Mouse (Mus musculus) hematopoietic stem cell, adult 5-6 weeks (primary cell): ENCODE measurements at regions not wholly inside any gene's neighbourhood (a gene's known extent, or its start where the extent isn't known, plus 50 kb on each side); places are given as distances from the start of the nearest gene placed in this dataset.

Experiments used
- ATAC-seq, 2 experiments: fragments of 125-278 bp in 1 of 2; replicated peaks in 1 of 2; 2 replicates each; pipeline ENCODE4 v1.8.0; 2016 to 2017; ENCODE audit warnings: inconsistent platforms in 2 of 2, mild to moderate bottlenecking in 2 of 2, moderate number of reproducible peaks in 2 of 2, low read depth in 1 of 2, moderate TSS enrichment in 1 of 2; ENCODE audit not compliant: low FRiP score in 2 of 2, poor library complexity in 2 of 2, severe bottlenecking in 2 of 2, insufficient read depth in 1 of 2, low TSS enrichment in 1 of 2

DNA sequence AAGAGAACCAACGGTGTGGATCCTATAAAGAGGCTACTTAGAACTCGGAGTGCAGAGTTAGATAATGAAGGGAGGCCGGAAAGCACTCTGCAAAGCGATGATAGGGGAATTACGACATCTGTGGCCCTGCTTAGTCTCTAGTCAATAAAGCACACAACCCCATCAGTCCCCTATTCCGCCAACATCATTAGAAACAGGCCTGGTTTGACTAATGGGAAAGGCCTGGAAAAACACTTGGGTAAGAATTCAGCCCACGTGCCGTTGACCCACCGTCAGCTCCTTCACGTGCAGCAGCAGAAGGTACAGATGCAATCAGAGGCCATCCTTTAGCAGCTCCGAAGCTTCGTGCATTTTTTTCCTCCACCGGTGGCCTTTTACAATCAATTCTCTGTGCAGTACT lies 423.5 kb downstream of the Nedd1 start:
- no peak for ATAC-seq

DNA sequence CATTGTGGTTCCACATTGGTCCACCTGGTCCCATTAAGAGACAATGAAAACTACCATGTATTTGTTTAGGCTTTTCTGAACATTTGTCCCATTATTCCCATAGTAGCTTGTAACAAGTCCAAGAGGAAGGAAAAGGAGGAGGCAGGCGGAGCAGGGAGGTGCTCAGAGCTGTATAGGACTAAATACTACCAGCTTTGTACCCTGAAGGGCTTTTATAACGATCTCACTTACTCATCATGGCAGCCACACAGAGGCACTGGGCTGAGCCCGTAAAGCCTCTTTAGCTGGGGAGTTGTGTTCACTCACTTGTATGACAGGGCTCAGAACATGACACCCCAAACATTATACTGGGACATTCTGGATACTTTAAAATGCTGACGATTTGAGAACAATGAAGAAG lies 425.4 kb downstream of the Nedd1 start:
- no peak for ATAC-seq

GRCm38 (mm10) chr10:92296303-92296702 lies 425.9 kb downstream of the Nedd1 start:
- no peak for ATAC-seq

- no peak for ATAC-seq
Observed at GRCm38 (mm10) chr10:92293261-92293660, 429.0 kb downstream of the Nedd1 start.

DNA sequence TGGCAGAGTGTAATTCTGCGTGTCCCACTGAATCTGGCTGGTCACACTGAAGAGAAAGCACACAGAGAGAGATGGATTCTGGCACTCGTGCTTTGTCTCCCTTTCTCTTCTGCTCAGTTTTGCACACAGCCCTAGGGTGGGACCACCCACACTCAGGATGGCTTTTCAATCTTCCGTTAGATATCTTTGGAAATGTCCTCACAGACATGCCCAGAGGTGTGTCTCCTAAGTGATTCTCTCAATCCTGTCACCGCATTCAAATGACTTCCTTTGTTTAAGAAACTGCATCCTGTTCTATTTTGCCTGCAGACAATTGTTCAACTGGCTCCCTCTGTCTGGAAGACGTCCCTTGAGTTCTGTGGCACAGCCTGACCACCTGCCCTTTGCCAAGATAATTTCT lies 433.0 kb downstream of the Nedd1 start:
- ATAC-seq = no peak

GRCm38 (mm10) chr10:92284231-92284630 lies 438.0 kb downstream of the Nedd1 start:
- ATAC-seq = no peak

DNA sequence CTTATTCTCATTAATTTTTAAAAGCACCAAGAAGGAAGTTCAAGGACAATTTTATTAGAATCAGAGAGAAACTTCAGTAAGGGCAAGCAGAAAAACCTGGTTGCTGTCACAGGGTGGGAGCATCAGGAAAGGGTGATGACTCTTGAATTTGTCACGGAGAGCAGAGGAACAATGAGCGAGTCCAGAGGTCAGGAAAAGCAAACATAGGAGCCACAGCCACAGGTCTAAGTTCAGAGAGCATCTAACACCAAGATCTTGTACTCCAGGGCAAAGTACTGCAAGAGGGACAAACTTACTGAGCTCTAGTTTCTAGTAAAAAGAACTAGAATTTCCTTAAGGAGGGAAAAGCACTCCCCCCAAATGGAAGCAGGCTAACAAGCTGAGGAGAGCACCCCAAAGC lies 444.2 kb downstream of the Nedd1 start:
- no peak for ATAC-seq

DNA sequence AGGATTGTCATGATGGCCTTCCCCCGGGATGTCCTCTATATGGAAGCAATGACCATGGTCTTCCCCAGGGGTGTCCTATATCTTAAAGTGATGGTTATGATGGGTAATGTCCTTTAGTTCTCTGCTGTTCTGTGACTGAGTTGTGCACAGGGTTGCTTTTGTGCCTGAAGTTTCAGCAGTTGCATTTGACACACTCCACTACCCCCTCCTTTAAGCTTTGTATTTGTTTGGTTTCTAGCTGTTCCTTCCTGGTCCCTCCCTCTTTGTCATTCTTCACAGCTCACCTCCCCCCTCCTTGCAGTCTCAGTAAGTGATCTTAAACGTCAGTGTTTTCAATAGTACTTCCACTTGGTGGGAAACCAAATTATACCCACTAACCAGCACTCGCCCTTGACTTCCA lies 464.4 kb downstream of the Nedd1 start:
- ATAC-seq = no peak

DNA sequence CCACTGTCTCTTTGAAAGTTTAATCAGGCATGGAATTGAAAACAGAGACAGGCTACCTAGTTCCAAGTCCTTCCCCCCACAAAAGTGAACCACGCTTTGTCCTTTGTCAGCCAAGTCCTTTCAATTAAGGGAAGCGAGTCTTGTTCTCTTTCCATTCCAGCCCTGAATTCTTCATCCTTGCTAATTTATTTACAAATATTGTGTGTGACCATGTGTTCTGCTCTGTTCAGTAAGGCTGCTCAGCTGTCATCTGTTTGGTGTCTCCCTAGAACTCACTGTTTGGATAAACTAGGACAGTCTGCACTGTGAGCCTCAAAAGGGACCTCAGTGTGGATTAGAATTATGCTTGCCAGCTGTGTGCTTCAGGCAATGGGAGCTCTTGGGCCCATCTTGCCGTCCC lies 473.6 kb downstream of the Nedd1 start:
- ATAC-seq = no peak

DNA sequence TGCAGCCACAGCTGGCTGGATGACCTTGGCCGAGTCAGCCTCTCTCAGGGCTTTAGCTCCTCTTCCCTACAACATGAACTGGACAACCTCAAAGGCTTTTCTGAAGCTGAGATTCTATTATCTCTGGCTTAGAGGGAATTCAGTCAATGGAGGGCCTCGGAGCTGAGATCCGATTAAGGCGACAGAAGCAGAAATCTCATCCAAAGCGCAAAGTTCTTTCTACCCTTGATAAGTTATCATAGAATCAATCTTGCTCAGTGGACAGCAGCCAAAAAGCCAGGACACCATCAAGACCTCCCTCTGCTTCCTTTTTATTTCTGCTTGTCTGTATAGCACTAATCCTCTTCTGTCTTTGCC lies 474.8 kb downstream of the Nedd1 start:
- no peak for ATAC-seq

DNA sequence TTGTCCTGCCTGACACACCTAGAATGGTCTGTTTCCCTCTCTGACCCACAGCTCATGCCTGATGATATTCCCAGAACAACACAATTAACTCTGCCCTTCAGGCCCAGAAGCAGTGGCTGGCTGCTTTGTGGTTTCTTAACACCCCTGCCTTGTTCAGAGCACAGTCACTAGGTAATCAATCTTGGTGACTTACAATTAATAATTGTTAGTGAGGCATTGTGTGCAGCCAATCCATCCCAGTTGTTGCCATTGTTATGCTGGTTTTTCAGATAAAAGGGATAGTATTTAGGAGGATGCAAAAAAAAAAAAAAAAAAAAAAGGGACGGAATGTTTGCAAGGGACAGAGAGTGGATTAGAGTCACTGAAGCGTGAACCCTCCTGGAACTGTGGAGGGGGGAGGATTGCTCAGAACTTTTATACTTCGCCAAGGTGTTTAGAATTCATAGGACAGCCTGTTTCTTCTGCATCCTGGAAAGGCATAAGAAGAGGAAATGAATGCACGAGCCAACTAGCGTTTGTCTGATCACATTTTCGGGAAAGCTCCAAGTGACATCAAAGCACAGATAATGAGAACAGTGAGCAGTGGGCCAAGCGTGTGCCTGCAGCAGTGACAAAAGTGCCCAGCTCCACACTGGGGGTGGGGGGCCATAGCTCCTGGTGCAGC lies 475.3 kb downstream of the Nedd1 start:
- ATAC-seq = no peak

DNA sequence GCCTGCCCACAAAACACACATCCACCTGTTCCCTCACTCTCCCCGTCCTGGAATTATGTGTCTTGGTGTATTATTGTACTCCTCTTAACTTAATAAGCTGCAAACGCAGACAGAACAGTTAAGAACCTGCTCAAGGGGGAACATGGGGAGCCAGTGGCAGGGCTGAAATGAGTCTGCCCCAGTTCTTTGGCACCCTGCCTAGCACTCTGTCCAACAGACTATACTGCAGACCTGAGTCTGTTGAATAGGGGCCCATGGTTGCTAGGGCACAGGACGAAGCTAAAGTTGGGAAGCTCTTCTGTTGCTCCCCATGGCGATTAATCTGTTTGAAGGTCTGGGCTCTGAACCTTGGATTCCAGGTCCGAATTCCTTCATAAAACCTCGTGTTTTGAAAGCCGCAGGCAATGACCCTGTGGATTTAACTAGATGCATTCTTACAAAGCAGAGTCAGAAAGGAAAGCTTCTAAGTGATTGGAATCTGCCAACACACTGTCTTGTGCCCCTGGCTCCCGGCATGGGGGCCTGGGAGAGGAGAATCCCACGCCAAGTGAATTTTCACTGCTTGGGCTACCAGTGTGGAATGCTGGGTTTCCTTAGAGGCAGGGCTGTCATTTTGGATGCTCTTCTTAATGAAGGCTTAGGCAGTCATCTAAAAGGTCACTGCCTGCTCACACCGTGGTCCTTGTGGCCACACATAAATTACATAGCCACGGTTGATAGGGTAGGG lies 479.3 kb downstream of the Nedd1 start:
- no peak for ATAC-seq

- no peak for ATAC-seq
Observed at GRCm38 (mm10) chr10:92237881-92238280, 484.3 kb downstream of the Nedd1 start.

GRCm38 (mm10) chr10:92232081-92232480 lies 490.1 kb downstream of the Nedd1 start:
- no peak for ATAC-seq

DNA sequence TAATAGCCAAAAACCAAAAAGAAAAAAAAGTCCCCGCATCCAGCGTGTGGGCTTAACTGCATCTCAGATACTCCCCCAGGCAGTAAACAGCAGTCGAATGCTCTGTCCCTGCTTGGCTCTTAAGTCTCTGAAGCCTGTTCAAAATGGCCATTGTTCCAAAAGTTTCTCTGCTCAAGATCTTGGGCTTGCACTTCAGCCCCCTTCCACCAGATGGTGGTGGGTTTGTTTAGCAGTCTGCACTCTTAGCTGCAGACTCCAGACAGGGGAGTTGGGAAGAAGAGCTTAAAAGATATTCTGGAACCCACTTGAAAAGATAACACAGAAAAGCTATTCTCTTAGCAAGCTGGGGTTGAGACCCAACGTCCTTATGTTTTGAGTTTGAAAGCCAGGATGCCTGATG lies 496.4 kb downstream of the Nedd1 start:
- ATAC-seq = no peak

GRCm38 (mm10) chr10:92225071-92225470 lies 497.1 kb downstream of the Nedd1 start:
- ATAC-seq = no peak

GRCm38 (mm10) chr10:92219310-92219709 lies 502.9 kb downstream of the Nedd1 start:
- ATAC-seq = no peak

GRCm38 (mm10) chr10:92170856-92171255 lies 551.4 kb downstream of the Nedd1 start:
- no peak for ATAC-seq

DNA sequence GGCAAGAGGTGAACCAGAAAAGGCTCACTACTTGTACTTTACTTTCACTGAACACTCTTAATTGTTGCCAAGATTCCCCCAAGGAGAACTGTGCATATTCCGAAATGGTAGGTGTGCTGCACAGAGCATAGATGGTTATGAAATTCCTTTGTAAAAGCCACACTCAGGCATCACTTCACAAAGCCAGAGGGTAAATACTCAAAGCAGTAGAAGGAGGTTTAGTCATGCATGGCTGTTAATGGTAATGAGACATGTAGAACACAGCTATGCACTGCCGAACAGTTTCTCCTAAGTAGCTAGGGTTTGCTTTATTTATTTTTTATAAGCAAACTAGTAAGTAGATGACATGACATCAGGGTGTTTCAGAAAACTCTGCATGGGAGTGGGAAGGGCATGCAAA lies 556.2 kb downstream of the Nedd1 start:
- no peak for ATAC-seq
